Mouse (Mus musculus) lung, postnatal 0 days (tissue): ENCODE data around the gene Ace. TPM values are rescaled to one million over a fixed set of nuclear protein-coding genes. Genes with fewer than 3 reads are reported as not detected.

Source experiments
- ATAC-seq: fragments of 200-750 bp; cut with Nextera tagmentation; 2 replicates; pipeline ENCODE4 v1.8.0; 2017; ENCODE audit warnings: moderate library complexity
- DNase-seq: peaks from one replicate; pipeline ENCODE4 v3.0.0-alpha.2; 2016; ENCODE audit warnings: low spot score
- H3K27ac ChIP-seq: fragments of 300-500 bp; sonication (generic); 2 replicates; pipeline ENCODE4 v1.5.1; 2014; ENCODE audit warnings: antibody characterized with exemption, mild to moderate bottlenecking, low read length, mixed read lengths
- H3K27me3 ChIP-seq: fragments of 300-500 bp; sonication (generic); replicated peaks from 2 replicates; pipeline ENCODE4 v1.6.1; 2014; ENCODE audit warnings: low read length, mixed read lengths; ENCODE audit not compliant: insufficient read depth
- H3K36me3 ChIP-seq: fragments of 300-500 bp; sonication (generic); 2 replicates; pipeline ENCODE4 v1.6.1; 2014; ENCODE audit warnings: low read length, mixed read lengths; ENCODE audit not compliant: insufficient read depth
- H3K4me1 ChIP-seq: fragments of 300-500 bp; sonication (generic); 2 replicates; pipeline ENCODE4 v1.6.1; 2014; ENCODE audit warnings: antibody characterized with exemption, low read depth, low read length, mixed read lengths; ENCODE audit not compliant: insufficient read depth
- H3K4me2 ChIP-seq: fragments of 300-500 bp; sonication (generic); replicated peaks from 2 replicates; pipeline ENCODE4 v1.6.1; 2014; ENCODE audit warnings: low read depth, mild to moderate bottlenecking, low read length, moderate library complexity, mixed read lengths
- H3K4me3 ChIP-seq: fragments of 300-500 bp; sonication (generic); 2 replicates; pipeline ENCODE4 v1.5.1; 2014; ENCODE audit warnings: low read depth, low read length
- H3K9ac ChIP-seq: fragments of 300-500 bp; sonication (generic); replicated peaks from 2 replicates; pipeline ENCODE4 v1.6.1; 2014; ENCODE audit warnings: low read depth, mild to moderate bottlenecking
- H3K9me3 ChIP-seq: fragments of 300-500 bp; sonication (generic); 2 replicates; pipeline ENCODE4 v1.6.1; 2016; ENCODE audit warnings: low read length, mixed read lengths
- CTCF ChIP-seq: IDR thresholded peaks from 2 replicates; pipeline ENCODE4 v1.5.1; 2016; ENCODE audit warnings: antibody characterized with exemption, mild to moderate bottlenecking
- EP300 ChIP-seq: IDR thresholded peaks from 2 replicates; pipeline ENCODE4 v1.6.1; 2016; ENCODE audit warnings: antibody characterized with exemption, mild to moderate bottlenecking, control low read depth
- WGBS: fragments of 180-500 bp; shearing (Covaris S2); extraction: QIAGEN DNeasy Blood & Tissue Kit; methylation state at CpG from one replicate; pipeline ENCODE4 v1.1.7; 2014; 5-methylcytosine and 5-hydroxymethylcytosine counted together
- polyA plus RNA-seq: library from polyadenylated mRNA; unstranded; fragments of >200 nt; fragmentation: Nextera tagmentation; extraction: Ambion mirVana; gene quantifications from 2 replicates; pipeline ENCODE4 v1.2.1, GENCODE M21; 2015

Gene Ace
- polyA plus RNA-seq, 1 experiment from 2014 or later: 73.6 TPM

DNA sequence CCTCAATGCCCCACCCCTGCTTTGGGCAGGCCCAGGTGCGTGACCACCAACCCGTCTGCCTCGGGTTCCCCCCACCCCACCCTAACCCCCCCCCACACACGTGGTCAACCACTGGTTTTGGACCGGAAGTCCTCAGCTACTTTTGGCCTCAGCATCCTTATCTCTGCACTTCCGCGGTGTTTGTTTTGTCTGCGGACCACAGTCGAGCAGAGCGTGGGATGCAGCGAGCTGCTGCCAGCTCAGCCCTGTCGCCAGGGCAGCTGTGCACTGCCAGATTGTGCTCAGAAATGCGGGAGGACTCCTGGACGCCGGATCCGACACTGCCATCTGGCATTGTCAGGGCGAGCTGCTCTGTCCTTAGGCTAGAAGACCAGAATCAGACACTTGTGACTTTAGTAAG, 8.4 kb upstream of the Ace start:
- no peaks in the 10 kb centered on the region for H3K4me1 ChIP-seq
- no peaks in the 10 kb centered on the region for H3K9me3 ChIP-seq
- no peaks in the 10 kb centered on the region for H3K36me3 ChIP-seq
- H3K4me3 ChIP-seq: no peak overlapping the region
- H3K9ac ChIP-seq: no peak overlapping the region
- H3K4me2 ChIP-seq: no peak overlapping the region
- WGBS: 3% methylated on average over 17 of the region's 17 CpGs
- peak overlapping the region; percentile 33; the same call in 1 of the 2 replicates for H3K27ac ChIP-seq
- TF ChIP-seq EP300: no peak
- TF ChIP-seq CTCF: no peak
- DNase-seq (no peak), ATAC-seq (peak; percentile 62)
- H3K27me3 ChIP-seq: no peaks in the 10 kb centered on the region

DNA sequence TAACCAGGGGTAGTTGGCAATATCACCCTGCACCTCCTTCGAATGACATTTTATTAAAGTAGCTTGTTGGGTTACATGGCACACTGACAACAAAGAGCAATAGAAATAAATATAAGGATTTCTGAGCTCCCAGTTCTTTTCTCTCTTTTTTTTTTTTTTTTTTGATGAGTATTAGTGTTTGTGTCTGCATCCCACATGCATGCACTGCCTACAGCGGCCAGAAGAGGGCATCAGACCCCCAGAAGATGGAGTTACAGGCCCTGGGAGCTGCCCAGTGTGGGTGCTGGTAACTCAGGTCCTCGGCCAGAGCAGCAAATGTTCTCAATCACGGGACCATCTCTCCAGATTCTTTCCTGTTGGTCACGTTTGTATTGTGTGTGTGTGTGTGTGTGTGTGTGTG, 3.1 kb upstream of the Ace start:
- 64% methylated on average over 5 of the region's 5 CpGs for WGBS
- Histone ChIP-seq H3K36me3 (no peaks in the 10 kb centered on the region), H3K9me3 (no peaks in the 10 kb centered on the region), H3K27me3 (no peaks in the 10 kb centered on the region; the same call in 1 of the 2 replicates), H3K4me2 (no peak overlapping the region), H3K4me1 (peaks cover 4% of the 10 kb centered on the region; the same call in 1 of the 2 replicates), H3K4me3 (no peak overlapping the region), H3K27ac (no peak overlapping the region), H3K9ac (no peak overlapping the region)
- TF ChIP-seq EP300: no peak
- peak; percentile 38; the same call in 1 of the 2 replicates for TF ChIP-seq CTCF
- DNase-seq (no peak), ATAC-seq (no peak)

DNA sequence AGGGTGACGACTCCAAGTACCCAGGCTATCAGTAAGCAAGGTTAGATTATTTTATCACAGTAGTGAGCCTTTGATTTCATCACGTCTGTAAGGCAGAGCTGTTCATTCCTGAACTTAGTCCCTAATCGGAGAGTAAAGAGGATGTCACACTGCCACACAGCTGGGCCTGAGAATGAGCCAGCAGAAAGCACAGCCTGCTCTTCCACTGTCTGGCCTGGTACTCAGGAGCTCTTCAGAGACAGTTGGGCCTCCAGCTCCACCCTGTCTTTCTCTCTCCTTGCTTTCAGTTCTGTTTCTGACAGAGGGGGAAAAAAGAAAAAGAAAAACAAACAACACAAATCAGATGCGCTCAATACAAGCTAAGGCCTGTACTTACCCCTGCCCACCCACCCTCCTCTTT, 1.5 kb upstream of the Ace start:
- Histone ChIP-seq H3K9ac (no peak overlapping the region), H3K4me2 (no peak overlapping the region), H3K36me3 (no peaks in the 10 kb centered on the region), H3K4me1 (peaks cover 4% of the 10 kb centered on the region; the same call in 1 of the 2 replicates), H3K27me3 (no peaks in the 10 kb centered on the region; the same call in 1 of the 2 replicates), H3K9me3 (no peaks in the 10 kb centered on the region), H3K27ac (no peak overlapping the region), H3K4me3 (no peak overlapping the region)
- WGBS: 72% methylated on average over 4 of the region's 4 CpGs
- no peak for TF ChIP-seq EP300
- TF ChIP-seq CTCF: no peak
- no peak for DNase-seq
- no peak for ATAC-seq

DNA sequence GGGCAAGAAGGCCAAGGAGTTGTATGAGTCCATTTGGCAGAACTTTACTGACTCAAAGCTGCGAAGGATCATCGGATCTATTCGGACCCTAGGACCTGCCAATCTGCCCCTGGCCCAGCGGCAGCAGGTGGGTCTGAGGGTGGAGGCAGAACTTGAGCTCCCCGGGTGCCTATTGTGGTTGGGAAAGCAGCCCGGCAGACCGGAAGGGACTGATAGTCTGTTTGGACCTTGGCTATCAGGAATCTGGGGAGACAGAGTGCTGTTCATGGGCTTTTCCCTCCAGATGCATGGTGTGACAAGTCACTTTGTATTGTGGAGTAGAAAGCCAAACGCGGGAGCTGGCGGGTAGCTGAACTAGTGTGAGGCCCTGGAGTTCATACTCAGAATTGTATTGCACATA, 1.2 kb downstream of the Ace start:
- ATAC-seq (no peak), DNase-seq (no peak)
- peak overlapping the region; percentile 84 for H3K4me2 ChIP-seq
- H3K4me1 ChIP-seq: peaks cover 4% of the 10 kb centered on the region; the same call in 1 of the 2 replicates
- no peak overlapping the region for H3K9ac ChIP-seq
- no peaks in the 10 kb centered on the region; the same call in 1 of the 2 replicates for H3K27me3 ChIP-seq
- peak overlapping the region; percentile 54 for H3K4me3 ChIP-seq
- H3K36me3 ChIP-seq: no peaks in the 10 kb centered on the region
- peak overlapping the region; percentile 72; the same call in 1 of the 2 replicates for H3K27ac ChIP-seq
- H3K9me3 ChIP-seq: no peaks in the 10 kb centered on the region
- TF ChIP-seq CTCF (no peak), EP300 (no peak)
- 37% methylated on average over 10 of the region's 10 CpGs for WGBS

DNA sequence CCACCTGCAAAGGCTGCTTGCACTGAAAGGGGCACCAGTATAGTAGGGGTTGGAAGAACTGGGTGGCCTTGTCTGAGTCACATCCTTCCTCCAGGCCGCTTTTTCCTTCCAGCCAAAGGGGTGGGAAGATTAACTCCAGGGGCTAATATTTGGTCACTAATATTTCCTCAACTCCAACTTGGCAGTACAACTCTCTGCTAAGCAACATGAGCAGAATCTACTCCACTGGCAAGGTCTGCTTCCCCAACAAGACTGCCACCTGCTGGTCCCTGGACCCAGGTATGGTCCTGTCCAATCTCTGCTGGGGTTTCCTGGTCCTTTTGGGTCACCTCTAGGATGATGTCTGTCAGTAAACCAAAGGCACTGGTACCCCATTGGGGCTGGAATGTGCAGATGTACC, 1.8 kb downstream of the Ace start:
- ATAC-seq (peak; percentile 47), DNase-seq (peak; percentile 78)
- Histone ChIP-seq H3K4me1 (peaks cover 4% of the 10 kb centered on the region; the same call in 1 of the 2 replicates), H3K27ac (no peak overlapping the region), H3K4me3 (peak overlapping the region; percentile 54; the same call in 1 of the 2 replicates), H3K9me3 (no peaks in the 10 kb centered on the region), H3K4me2 (peak overlapping the region; percentile 84), H3K36me3 (no peaks in the 10 kb centered on the region), H3K9ac (no peak overlapping the region), H3K27me3 (no peaks in the 10 kb centered on the region; the same call in 1 of the 2 replicates)
- TF ChIP-seq CTCF: peak; percentile 80
- peak; percentile 31; the same call in 1 of the 2 replicates for TF ChIP-seq EP300
- WGBS: 31% methylated on average over 1 of the region's 1 CpGs

DNA sequence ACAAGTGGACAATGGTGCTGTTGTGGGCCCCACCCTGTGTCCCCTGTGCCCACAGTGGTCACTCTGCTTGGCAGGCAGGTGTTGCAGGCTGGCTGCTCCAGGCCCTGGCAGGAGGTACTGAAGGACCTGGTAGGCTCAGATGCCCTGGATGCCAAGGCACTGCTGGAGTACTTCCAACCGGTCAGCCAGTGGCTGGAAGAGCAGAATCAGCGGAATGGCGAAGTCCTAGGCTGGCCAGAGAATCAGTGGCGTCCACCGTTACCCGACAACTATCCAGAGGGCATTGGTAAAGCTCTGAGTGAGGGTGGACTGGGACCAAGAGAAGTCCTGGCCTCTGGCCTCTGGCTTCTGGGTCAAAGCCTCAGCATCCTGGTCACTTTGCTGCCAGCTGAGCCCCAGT, 6.8 kb downstream of the Ace start:
- Histone ChIP-seq H3K27ac (no peak overlapping the region), H3K4me1 (no peaks in the 10 kb centered on the region), H3K9ac (no peak overlapping the region), H3K4me3 (no peak overlapping the region), H3K27me3 (no peaks in the 10 kb centered on the region), H3K9me3 (no peaks in the 10 kb centered on the region), H3K4me2 (no peak overlapping the region), H3K36me3 (no peaks in the 10 kb centered on the region)
- TF ChIP-seq CTCF: no peak
- no peak for TF ChIP-seq EP300
- 88% methylated on average over 6 of the region's 6 CpGs for WGBS
- ATAC-seq (no peak), DNase-seq (no peak)

DNA sequence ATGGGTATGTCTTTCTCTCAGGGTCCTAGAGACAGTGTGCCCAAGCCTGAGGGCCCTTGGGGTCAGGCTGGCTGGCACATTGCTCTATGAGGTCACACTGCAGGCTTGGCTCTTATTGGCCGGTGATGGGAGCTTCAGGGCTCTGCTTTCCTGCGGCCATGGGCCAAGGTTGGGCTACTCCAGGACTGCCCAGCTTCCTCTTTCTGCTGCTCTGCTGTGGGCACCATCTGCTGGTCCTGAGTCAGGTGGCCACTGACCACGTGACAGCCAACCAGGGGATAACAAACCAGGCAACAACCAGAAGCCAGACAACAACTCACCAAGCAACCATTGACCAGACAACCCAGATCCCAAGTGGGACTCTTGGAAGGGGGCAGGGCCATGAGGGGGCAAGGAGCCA, 7.3 kb downstream of the Ace start:
- DNase-seq (no peak), ATAC-seq (no peak)
- 83% methylated on average over 3 of the region's 3 CpGs for WGBS
- no peaks in the 10 kb centered on the region for H3K27me3 ChIP-seq
- no peak overlapping the region for H3K4me3 ChIP-seq
- H3K4me1 ChIP-seq: no peaks in the 10 kb centered on the region
- H3K36me3 ChIP-seq: no peaks in the 10 kb centered on the region
- H3K27ac ChIP-seq: no peak overlapping the region
- H3K9me3 ChIP-seq: no peaks in the 10 kb centered on the region
- H3K4me2 ChIP-seq: no peak overlapping the region
- TF ChIP-seq CTCF (no peak), EP300 (no peak)
- no peak overlapping the region for H3K9ac ChIP-seq
